ENCODE assay signal across 11 mouse cellular contexts in the genomic region with DNA sequence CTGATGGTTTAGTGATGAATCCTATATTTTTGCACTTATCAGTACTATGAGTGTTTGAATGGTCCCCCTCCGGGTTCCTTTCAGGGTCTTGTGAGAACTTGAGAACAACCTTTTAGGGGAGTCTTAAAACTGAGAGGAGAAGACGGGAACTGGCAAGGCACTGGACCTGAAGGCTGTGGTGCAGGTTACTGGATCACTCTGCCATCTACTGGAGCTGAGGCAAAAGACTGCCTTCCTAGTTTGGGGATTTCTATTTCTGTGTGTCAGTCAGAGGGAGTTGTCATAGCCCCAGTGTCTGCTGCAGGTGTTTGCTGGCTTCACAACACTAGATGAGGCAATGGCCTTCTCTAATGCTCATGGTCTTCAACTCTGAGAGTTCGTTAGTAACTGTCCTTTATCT.
DNase-seq lines count a peak whose midpoint lies in the region; ATAC-seq and TF ChIP-seq lines count a peak whose summit lies in the region.
"Had no signal": no experiment of that assay in that cellular context is flagged by ENCODE, and none has a peak within 500 bp of the region (broad histone marks: within the 10 kb centered on the region; RNA-seq: fewer than 3 reads in every experiment).

No protein-coding gene starts in this region.

- no peak overlapping the region for H3K4me2 ChIP-seq in heart, embryonic 11.5 days
- H3K4me2 ChIP-seq: embryonic facial prominence, embryonic 12.5 days; liver, embryonic 13.5 days had no signal

- H3K4me1 ChIP-seq in heart, embryonic 11.5 days (ENCODE audit: control insufficient read depth, insufficient read depth, low read length) = no peaks in the 10 kb centered on the region
- H3K4me1 ChIP-seq in ES-Bruce4 (ENCODE audit: control insufficient read depth, insufficient read depth, low read length) = no peaks in the 10 kb centered on the region
- H3K4me1 ChIP-seq: embryonic facial prominence, embryonic 12.5 days; liver, embryonic 13.5 days had no signal

- no peaks in the 10 kb centered on the region for H3K9me3 ChIP-seq in heart, embryonic 11.5 days (replicated peaks; ENCODE audit: control insufficient read depth, low read length)
- H3K9me3 ChIP-seq in ES-Bruce4 (replicated peaks; ENCODE audit: control insufficient read depth, insufficient read depth, low read length, poor library complexity, severe bottlenecking) = no peaks in the 10 kb centered on the region
- H3K9me3 ChIP-seq: embryonic facial prominence, embryonic 12.5 days; liver, embryonic 13.5 days had no signal

- peak; percentile 32 for TF ChIP-seq CTCF in ES-Bruce4 (IDR thresholded peaks at IDR 0.05; ENCODE audit: low read depth, low read length)

- no peak overlapping the region for H3K9ac ChIP-seq in heart, embryonic 11.5 days (ENCODE audit: low read depth, low read length)
- no peak overlapping the region for H3K9ac ChIP-seq in ES-Bruce4 (ENCODE audit: low read depth, poor library complexity, severe bottlenecking)
- H3K9ac ChIP-seq: embryonic facial prominence, embryonic 12.5 days; liver, embryonic 13.5 days had no signal

- no peak for TF ChIP-seq POLR2A in ES-Bruce4 (IDR thresholded peaks at IDR 0.05; ENCODE audit: insufficient read depth, low read length)

- H3K27ac ChIP-seq in heart, embryonic 11.5 days (ENCODE audit: low read depth, low read length) = no peak overlapping the region
- H3K27ac ChIP-seq in ES-Bruce4 (ENCODE audit: insufficient read depth, low read length) = no peak overlapping the region
- H3K27ac ChIP-seq: embryonic facial prominence, embryonic 12.5 days; liver, embryonic 13.5 days had no signal

- H3K36me3 ChIP-seq in heart, embryonic 11.5 days (ENCODE audit: control insufficient read depth, insufficient read depth, low read length) = no peaks in the 10 kb centered on the region
- H3K36me3 ChIP-seq in ES-Bruce4 (ENCODE audit: control insufficient read depth, insufficient read depth, low read length, poor library complexity, severe bottlenecking) = no peaks in the 10 kb centered on the region
- H3K36me3 ChIP-seq: embryonic facial prominence, embryonic 12.5 days; liver, embryonic 13.5 days had no signal

- no peak overlapping the region for H3K4me3 ChIP-seq in heart, embryonic 11.5 days (ENCODE audit: low read depth, low read length)
- no peak overlapping the region for H3K4me3 ChIP-seq in ES-Bruce4 (ENCODE audit: low read depth, low read length)
- H3K4me3 ChIP-seq: embryonic facial prominence, embryonic 12.5 days; liver, embryonic 13.5 days had no signal

- no peak for ATAC-seq in heart, embryonic 11.5 days (replicated peaks; ENCODE audit: insufficient number of reproducible peaks, low FRiP score, low TSS enrichment)
- ATAC-seq in CD4-positive, CD25-positive, alpha-beta regulatory T cell, adult 4 months = no peak

- H3K27me3 ChIP-seq in heart, embryonic 11.5 days (ENCODE audit: control insufficient read depth, insufficient read depth, low read length) = no peaks in the 10 kb centered on the region
- H3K27me3 ChIP-seq in ES-Bruce4 (ENCODE audit: control insufficient read depth, insufficient read depth, low read length, poor library complexity, severe bottlenecking) = no peaks in the 10 kb centered on the region
- H3K27me3 ChIP-seq: CH12.LX; embryonic facial prominence, embryonic 12.5 days; liver, embryonic 13.5 days had no signal

- DNase-seq in heart, adult 18-20 months = peak; percentile 1 to 20
- DNase-seq in cerebellum, postnatal 36 days = peak; percentile 35 to 48
- DNase-seq in kidney, postnatal 4 days = peak; percentile 10 to 21
- DNase-seq in mesoderm, embryonic 11.5 days (ENCODE audit: low read depth, low spot score) = peak; percentile 4
- DNase-seq in urinary bladder, postnatal 4 days (ENCODE audit: low spot score in 2 of 2) = no peak
- DNase-seq: liver, embryonic 13.5 days had no signal

- WGBS in heart, embryonic 11.5 days (ENCODE audit: insufficient replicate concordance) = 36% methylated on average over 3 of the region's 3 CpGs

- TF ChIP-seq EP300 in ES-Bruce4 (IDR thresholded peaks at IDR 0.05; ENCODE audit: insufficient read depth, low read depth, low read length) = no peak

Comparison
In these comparisons a context has a peak if more than half of its experiments do, and no peak if none do; other contexts are left out.
1. DNase-seq: peak in heart, adult 18-20 months (2 of 2), cerebellum, postnatal 36 days (2 of 2), kidney, postnatal 4 days (2 of 2) and mesoderm, embryonic 11.5 days (single experiment); none in urinary bladder, postnatal 4 days (0 of 2).